Mouse (Mus musculus) frontal cortex, postnatal 14 days (tissue): ENCODE measurements at regions not wholly inside any gene's neighbourhood (a gene's known extent, or its start where the extent isn't known, plus 50 kb on each side); places are given as distances from the start of the nearest gene placed in this dataset.

Experiments
- DNase-seq, 2 experiments: peaks; one replicate each; pipeline ENCODE4 v3.0.0; 2022; ENCODE audit warnings: low spot score in 2 of 2

DNA sequence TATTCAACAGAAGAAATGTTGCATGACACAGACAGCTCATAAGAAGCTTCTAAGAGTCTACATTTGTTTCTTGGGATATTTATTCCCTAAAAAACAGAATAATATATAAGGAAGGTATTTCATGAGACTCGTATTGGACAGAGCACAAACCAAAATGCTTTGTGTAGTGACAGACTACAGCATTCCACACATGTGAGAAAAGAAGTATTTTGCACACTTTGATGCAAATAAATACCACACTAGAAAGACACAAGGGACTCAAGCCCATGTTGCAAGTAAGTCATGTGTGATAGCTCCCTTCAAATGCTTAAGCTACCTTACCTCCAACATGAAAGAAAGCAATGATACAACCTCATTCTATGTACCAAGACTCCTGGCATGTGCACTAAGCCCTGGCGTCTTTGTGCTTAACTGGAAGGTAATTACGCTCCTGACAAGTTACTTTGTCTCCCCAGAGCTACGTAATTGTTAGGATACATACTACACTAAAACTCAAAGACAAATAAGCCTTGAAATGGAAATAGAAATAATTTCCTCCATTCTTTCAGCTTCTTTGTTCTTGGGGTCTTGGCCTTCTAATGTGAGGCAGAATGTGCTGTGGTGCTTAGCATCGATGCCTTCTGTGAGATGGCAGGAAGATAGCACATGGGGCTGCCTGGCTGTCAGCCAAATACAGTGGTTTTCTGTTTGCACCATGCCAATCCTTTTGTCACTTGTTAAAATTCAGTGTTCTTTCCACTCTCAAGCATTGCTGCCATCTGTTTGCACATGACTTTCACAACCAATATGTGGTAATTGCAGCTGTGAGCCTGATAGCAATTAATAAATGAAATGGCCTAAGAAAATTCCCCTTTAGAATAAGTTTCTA lies 1214.4 kb upstream of the Igfbp7 start:
- no peak for DNase-seq

DNA sequence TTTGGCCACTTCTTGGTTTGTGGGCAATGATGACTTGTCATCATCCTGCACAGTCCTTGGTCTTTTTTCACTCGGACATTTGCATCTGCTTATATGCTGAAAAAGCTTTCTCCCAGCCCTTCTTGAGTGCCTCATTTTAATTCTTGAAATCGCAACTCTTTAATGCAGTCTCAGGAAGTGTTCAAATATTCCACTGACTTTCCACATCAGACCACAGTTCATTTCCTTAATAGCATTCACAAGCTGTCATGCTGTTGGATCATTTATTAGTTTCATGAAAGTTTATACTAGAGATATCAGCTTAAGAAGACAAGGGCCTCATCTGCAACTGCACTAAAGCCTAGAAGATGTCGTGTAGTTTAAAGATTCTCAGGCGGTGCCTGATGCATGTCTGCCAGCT lies 1200.5 kb upstream of the Igfbp7 start:
- DNase-seq = no peak

DNA sequence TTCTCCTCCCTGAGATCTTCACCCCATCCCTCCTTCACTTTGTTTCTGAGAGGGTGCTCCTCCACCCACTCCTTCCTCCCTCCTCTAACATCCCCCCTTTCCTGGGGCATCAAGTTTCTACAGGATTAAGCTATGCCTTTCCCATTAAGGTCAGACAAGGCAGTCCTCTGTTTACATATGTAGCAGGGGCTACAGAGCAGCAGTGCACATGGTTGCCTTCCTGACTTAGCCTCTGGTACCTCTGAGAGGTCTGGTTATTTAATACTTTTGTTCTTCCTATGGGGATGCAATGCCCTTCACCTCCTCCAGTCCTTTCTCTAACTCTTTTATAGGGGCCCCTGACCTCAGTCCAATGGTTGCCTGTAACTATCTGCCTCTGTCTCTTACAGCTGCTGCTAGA lies 1194.8 kb upstream of the Igfbp7 start:
- DNase-seq = no peak

DNA sequence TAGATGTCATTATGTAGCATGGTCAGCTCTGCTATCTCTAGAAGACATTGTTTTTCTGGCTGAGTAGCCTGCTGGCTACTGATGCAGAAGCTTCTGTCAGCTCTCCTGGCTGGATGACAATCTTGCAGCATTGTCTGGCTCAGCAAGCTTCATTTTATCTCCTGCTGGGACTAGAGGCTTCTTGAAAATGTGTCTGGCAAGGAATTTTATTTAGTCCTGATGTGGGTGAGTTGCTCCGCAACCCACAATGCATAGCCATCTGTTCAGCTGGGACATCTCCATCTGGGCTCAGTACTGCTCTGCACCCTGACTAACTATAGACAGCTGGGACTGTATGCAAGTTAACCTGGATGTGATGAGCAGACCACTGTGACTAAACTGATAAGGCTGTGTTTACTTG lies 1177.0 kb upstream of the Igfbp7 start:
- DNase-seq = peak; percentile 57 to 68

- no peak for DNase-seq
Measured at GRCm38 (mm10) chr5:78556946-78557345, 1149.1 kb upstream of the Igfbp7 start.

GRCm38 (mm10) chr5:78535308-78535707 lies 1127.5 kb upstream of the Igfbp7 start:
- no peak for DNase-seq
